Mouse (Mus musculus): ENCODE data around the gene Gm14322.
"Not testable (repeated sequence)": the region's sequence is repeated elsewhere in the genome, so short reads cannot be mapped to it uniquely, and the experiment has no call there.

GRCm38 (mm10) chr2:177806170-177806569 is 47.1 kb downstream of the Gm14322 start:
- not testable (repeated sequence) for TF ChIP-seq ZNF384 (IDR thresholded peaks at IDR 0.05; ENCODE audit: low read depth, low read length); HCFC1 (IDR thresholded peaks at IDR 0.05; ENCODE audit: borderline replicate concordance, insufficient read depth, low read length); ZC3H11A (IDR thresholded peaks at IDR 0.05; ENCODE audit: borderline replicate concordance, low read depth, low read length)
